Mouse (Mus musculus): ENCODE measurements around the gene Kcnn3. TPM values are rescaled to one million over a fixed set of nuclear protein-coding genes. Genes with fewer than 3 reads are reported as not detected.

Gene Kcnn3
- total RNA-seq, 2 experiments from 2014 or later = 1.6 to 2.0 TPM

DNA sequence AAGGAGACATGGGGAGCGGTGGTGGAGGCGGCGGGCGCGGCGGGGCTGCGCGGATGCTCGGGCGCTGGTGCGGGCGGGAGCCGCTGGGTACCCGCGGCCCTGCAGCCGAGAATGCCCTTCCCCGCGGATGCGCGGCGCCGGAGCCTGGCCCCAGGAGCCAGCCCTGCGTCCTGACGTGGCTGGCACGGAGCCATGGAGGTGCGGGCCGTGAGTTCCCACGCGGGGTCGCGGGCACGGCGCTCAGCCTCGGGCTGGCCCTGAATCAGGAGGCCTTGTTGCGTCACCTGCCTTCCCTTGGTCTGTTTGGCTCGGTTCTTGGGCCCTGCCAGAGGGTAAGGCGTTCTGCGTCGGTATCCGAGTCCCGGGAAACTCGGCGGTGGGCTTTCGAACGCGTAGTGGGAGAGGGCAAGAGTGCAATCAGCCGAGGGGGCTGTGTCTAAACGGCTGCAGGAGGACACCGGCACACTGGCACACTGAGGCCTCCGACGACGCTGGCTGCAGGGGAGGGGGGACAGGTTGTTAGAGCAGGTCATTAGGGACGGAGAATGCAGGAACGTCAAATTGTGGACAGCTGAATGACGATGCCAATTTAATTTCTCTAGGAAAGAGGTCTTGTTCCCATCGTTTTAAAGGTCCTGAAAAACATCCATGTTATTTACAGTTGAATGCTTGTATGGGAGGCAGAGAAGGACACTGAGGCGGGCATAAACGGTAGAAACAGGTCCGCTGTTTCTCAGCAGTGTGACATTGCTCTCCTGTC, 195.4 kb downstream of the Kcnn3 start:
- peak; percentile 9 to 47 for DNase-seq
- intact Hi-C loops (cut with DNase I) = no loop called here

DNA sequence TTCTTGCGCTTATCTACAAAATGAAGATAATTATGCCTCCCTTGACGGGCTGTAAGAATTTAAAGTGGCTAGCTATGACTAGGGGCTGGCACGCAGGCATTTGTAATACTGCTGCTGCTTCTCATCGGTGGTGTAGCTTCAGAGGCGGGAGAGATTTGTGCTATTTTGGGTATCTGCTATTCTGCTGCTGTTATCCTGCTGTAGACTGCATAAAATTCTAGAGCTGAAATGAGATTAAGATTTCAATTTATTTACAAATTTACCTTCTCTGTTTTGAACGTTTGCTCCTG, 195.9 kb downstream of the Kcnn3 start:
- no peak for DNase-seq
- intact Hi-C loops (cut with DNase I) = no loop called here

DNA sequence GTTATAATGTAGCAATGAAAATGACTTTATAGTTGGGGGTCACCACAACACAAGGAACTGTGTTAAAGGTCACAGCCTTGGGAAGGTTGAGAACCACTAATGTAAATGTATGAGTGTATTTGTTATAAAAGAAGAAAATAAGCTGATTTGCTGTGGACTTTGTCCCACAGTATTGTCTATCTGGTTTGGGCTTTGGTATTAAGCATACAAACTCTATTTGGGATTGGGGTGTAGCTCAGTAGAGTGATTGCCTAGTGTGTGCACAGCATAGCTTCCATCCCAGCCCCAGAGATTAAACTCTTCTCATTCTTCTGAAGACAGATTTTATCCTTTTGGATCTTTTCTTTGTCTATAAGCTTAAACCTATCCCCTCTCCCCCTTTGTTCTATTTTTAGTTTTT, 202.1 kb downstream of the Kcnn3 start:
- DNase-seq = no peak
- intact Hi-C loops (cut with DNase I) = no loop called here

DNA sequence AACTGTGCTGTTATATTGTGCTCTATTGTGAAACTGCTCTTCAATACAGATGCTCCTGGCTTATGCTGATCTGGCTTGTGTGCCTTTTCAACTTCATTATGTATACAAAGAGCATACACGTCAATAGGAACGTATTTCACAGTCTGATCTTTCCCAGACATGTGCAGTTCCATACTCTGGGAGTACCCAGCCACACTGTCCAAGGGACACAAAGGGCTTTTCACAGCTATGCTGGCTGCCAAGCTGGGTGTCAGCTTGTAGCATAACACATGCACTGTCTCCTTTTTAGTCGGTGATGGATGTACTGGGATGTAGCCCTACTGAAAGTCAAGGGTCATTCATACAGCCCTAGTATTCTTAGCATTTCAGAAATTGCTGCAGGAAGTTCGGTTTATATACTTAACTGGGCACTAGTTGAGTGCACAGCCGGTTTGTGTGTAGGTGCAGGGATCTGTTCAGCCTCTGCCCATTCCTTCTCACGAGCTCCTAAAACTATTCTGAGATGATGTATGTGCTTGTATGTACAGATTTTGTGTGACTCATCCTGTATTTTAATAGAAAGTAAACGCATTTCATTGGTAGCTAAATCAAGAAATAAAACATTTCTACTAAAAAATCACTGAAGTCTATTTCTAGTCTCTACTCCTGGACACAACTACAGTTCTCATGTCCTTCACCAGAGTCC, 203.6 kb downstream of the Kcnn3 start:
- intact Hi-C loops (cut with DNase I) = no loop called here
- DNase-seq = no peak

Other genes with a start within 250 kb of the Kcnn3 start
- gene Slc50a1, start 249.6 kb upstream of the Kcnn3 start, total RNA-seq (2021) = 1 to 10 TPM; 8.3 to 9.1 TPM
- 10 to 100 TPM; 10.1 to 11.5 TPM for gene Efna1, start 239.0 kb upstream of the Kcnn3 start, total RNA-seq (2021)
- not detected for gene Efna3, start 197.2 kb upstream of the Kcnn3 start, total RNA-seq (2021)
- under 1 TPM in 1 of 2 experiments, not detected in 1; 0.15 TPM for gene Efna4, start 182.1 kb upstream of the Kcnn3 start, total RNA-seq (2021)
- 10 to 100 TPM; 15.8 to 23.2 TPM for gene Adam15, start 170.2 kb upstream of the Kcnn3 start, total RNA-seq (2021)
- gene Dcst2, start 158.2 kb upstream of the Kcnn3 start, total RNA-seq (2021) = not detected
- not detected for gene Dcst1, start 154.9 kb upstream of the Kcnn3 start, total RNA-seq (2021)
- 10 to 100 TPM; 23.4 to 24.5 TPM for gene Zbtb7b, start 125.4 kb upstream of the Kcnn3 start, total RNA-seq (2021)
- under 1 TPM in 1 of 2 experiments, not detected in 1; 0.25 TPM for gene Lenep, start 117.4 kb upstream of the Kcnn3 start, total RNA-seq (2021)
- 10 to 100 TPM; 36.7 to 43.6 TPM for gene Flad1, start 108.3 kb upstream of the Kcnn3 start, total RNA-seq (2021)
- 1 to 10 TPM; 3.4 to 4.8 TPM for gene Cks1b, start 101.8 kb upstream of the Kcnn3 start, total RNA-seq (2021)
- gene Shc1, start 101.7 kb upstream of the Kcnn3 start, total RNA-seq (2021) = 10 to 100 TPM; 20.2 TPM
- gene Pygo2, start 90.0 kb upstream of the Kcnn3 start, total RNA-seq (2021) = 10 to 100 TPM in 1 of 2 experiments, 1 to 10 TPM in 1; 8.4 to 11.2 TPM
- 100 to 1,000 TPM; 190 to 193 TPM for gene Pbxip1, start 83.5 kb upstream of the Kcnn3 start, total RNA-seq (2021)
- 1 to 10 TPM; 6.3 to 6.6 TPM for gene Pmvk, start 65.6 kb upstream of the Kcnn3 start, total RNA-seq (2021)
- 1 to 10 TPM; 3.2 to 3.3 TPM for gene Adar, start 194.9 kb downstream of the Kcnn3 start, total RNA-seq (2021)
- under 1 TPM; 0.08 to 0.10 TPM for gene Chrnb2, start 244.5 kb downstream of the Kcnn3 start, total RNA-seq (2021)

Data from gastrocnemius, postnatal 36 days (tissue).